Mouse (Mus musculus) spleen, adult 2 months (tissue): ENCODE data around the gene Apbb2. TPM values are rescaled to one million over a fixed set of nuclear protein-coding genes. Genes with fewer than 3 reads are reported as not detected.

Experiments
- DNase-seq, 2 experiments: peaks; one replicate each; pipeline versions ENCODE4 v3.0.0 to v3.0.0-alpha.2; 2012 to 2021; ENCODE audit warnings: low spot score in 2 of 2, low read depth in 1 of 2
- H3K27ac ChIP-seq: fragments of 200-500 bp; 2 replicates; pipeline ENCODE4 v1.5.1; 2012; ENCODE audit warnings: low read length, inconsistent platforms; ENCODE audit not compliant: insufficient read depth
- H3K27me3 ChIP-seq: fragments of 200-500 bp; 2 replicates; pipeline ENCODE4 v1.6.1; 2012; ENCODE audit warnings: mild to moderate bottlenecking, moderate library complexity, low read length, inconsistent platforms; ENCODE audit not compliant: control insufficient read depth, insufficient read depth
- H3K36me3 ChIP-seq: fragments of 200-500 bp; 2 replicates; pipeline ENCODE4 v1.6.1; 2012; ENCODE audit warnings: mild to moderate bottlenecking, low read length, inconsistent platforms; ENCODE audit not compliant: control insufficient read depth, insufficient read depth
- H3K4me1 ChIP-seq: fragments of 200-500 bp; 2 replicates; pipeline ENCODE4 v1.6.1; 2011; ENCODE audit warnings: inconsistent platforms; ENCODE audit not compliant: control insufficient read depth, insufficient read depth, insufficient read length
- H3K4me3 ChIP-seq: fragments of 200-500 bp; 2 replicates; pipeline ENCODE4 v1.5.1; 2011; ENCODE audit warnings: mild to moderate bottlenecking, inconsistent platforms; ENCODE audit not compliant: insufficient read depth, insufficient read length; ENCODE audit errors: extremely low read depth
- CTCF ChIP-seq: fragments of 200-500 bp; IDR thresholded peaks from 2 replicates; pipeline ENCODE4 v1.5.1; 2011; ENCODE audit warnings: mild to moderate bottlenecking, inconsistent platforms; ENCODE audit not compliant: insufficient read depth, insufficient read length, insufficient replicate concordance; ENCODE audit errors: extremely low read depth
- POLR2A ChIP-seq: fragments of 200-500 bp; IDR thresholded peaks from 2 replicates; pipeline ENCODE4 v1.6.1; 2011; ENCODE audit warnings: low read depth, low read length, inconsistent platforms
- WGBS: fragments of 180-500 bp; shearing (Covaris S2); methylation state at CpG from one replicate; pipeline ENCODE4 v1.1.7; 2018; 5-methylcytosine and 5-hydroxymethylcytosine counted together
- polyA plus RNA-seq: library from polyadenylated mRNA; depleted of rRNA; stranded (reverse); fragments of >200 nt; gene quantifications from 2 replicates; pipeline ENCODE4 v1.2.3, GENCODE M21; 2012

Apbb2 gene
- polyA plus RNA-seq, 1 experiment = 2.6 TPM

- Histone ChIP-seq H3K27ac (no peak overlapping the region), H3K4me3 (no peak overlapping the region), H3K36me3 (no peaks in the 10 kb centered on the region), H3K4me1 (no peaks in the 10 kb centered on the region), H3K27me3 (no peaks in the 10 kb centered on the region)
- DNase-seq = no peak
- TF ChIP-seq POLR2A (no peak), CTCF (no peak)
- WGBS = 81% methylated on average over 15 of the region's 15 CpGs
Observed at GRCm38 (mm10) chr5:66359742-66360423, 258.7 kb downstream of the Apbb2 start.

- 87% methylated on average over 3 of the region's 3 CpGs for WGBS
- TF ChIP-seq POLR2A = no peak
- TF ChIP-seq CTCF = no peak
- H3K4me1 ChIP-seq = no peaks in the 10 kb centered on the region
- H3K36me3 ChIP-seq = no peaks in the 10 kb centered on the region
- H3K27me3 ChIP-seq = no peaks in the 10 kb centered on the region
- no peak overlapping the region for H3K4me3 ChIP-seq
- no peak for DNase-seq
- no peak overlapping the region for H3K27ac ChIP-seq
Observed at GRCm38 (mm10) chr5:66355147-66355546, 263.4 kb downstream of the Apbb2 start.

DNA sequence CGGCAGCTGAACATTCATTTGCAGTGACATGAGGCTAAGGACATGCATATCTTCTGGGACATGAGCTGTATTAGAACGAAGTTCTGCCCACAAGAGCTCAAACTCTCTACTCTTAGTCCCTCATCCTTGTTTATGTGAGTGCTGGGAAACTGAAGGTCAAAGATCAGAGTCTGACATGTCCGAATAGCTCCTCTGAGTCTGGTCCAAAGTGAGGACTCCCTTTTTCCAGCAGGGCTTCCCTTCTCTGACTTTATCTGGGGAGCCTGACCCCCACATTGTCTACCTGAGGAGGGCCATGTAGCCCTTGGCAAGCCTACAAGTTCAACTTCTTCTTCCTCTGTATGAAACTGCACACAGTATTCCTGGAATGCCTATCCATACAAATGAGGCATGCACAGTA lies 264.7 kb downstream of the Apbb2 start:
- H3K27me3 ChIP-seq = no peaks in the 10 kb centered on the region
- 93% methylated on average over 3 of the region's 3 CpGs for WGBS
- no peak overlapping the region for H3K4me3 ChIP-seq
- no peaks in the 10 kb centered on the region for H3K36me3 ChIP-seq
- TF ChIP-seq POLR2A = no peak
- no peak for TF ChIP-seq CTCF
- H3K4me1 ChIP-seq = no peaks in the 10 kb centered on the region
- H3K27ac ChIP-seq = no peak overlapping the region
- no peak for DNase-seq

DNA sequence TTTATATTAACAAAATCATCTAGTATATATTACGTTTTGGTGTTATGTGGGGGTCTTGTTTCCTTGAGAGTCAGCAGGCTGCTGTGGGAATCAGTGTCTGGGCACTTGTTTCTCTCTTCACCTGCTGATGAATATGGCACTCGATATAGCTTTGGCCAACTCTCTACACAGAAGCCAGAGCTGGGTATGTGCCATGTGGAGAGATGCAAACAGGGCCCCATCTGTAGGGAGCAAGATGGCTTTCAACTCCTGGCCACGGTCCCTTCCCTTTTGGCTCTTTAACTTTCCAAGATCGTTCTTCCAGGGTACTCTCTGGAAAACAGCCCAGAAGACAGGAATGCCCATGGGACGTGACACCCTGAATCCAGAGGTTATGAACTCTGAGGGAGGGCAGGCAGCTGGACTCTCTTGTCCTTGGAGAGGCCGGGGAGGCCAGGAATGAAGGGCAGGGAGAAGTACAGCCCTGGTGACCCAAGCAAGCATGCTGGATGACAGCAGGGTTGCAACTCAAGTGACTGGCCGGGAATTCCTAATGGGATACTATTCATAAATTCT lies 266.7 kb downstream of the Apbb2 start:
- no peak overlapping the region for H3K27ac ChIP-seq
- WGBS = 88% methylated on average over 7 of the region's 7 CpGs

DNA sequence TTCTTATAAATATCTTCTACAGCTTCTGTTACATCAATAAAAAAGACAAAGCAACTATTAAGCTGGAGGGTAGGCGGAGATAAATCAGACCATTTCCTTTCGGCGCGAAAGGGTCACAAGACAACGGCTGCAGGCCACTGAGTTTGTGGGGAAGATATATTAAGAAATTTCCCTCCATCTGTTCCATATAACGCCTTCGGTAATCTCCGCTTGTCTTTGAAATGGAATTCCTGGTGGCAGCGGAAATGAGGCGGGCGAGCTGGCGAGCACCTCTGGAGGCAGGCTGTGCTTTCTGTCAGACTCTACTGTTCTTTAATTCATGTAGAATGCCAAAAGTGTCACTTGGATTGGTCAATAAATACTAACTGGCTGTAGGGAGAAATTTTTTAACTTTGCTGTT lies 267.5 kb downstream of the Apbb2 start:
- H3K27ac ChIP-seq = no peak overlapping the region
- WGBS = 92% methylated on average over 12 of the region's 12 CpGs
- TF ChIP-seq POLR2A = no peak
- TF ChIP-seq CTCF = no peak

More for the DNA sequence above, 266.7 kb downstream of the Apbb2 start:
- Histone ChIP-seq H3K4me1 (peaks cover 2% of the 10 kb centered on the region; the same call in 1 of the 2 replicates), H3K36me3 (no peaks in the 10 kb centered on the region), H3K4me3 (no peak overlapping the region), H3K27me3 (no peaks in the 10 kb centered on the region)
- TF ChIP-seq POLR2A (no peak), CTCF (no peak)
- DNase-seq = no peak

GRCm38 (mm10) chr5:66350611-66351010 lies 268.0 kb downstream of the Apbb2 start:
- H3K4me1 ChIP-seq = peaks cover 2% of the 10 kb centered on the region; the same call in 1 of the 2 replicates
- no peak for DNase-seq
- no peak for TF ChIP-seq CTCF
- no peaks in the 10 kb centered on the region for H3K27me3 ChIP-seq
- no peaks in the 10 kb centered on the region for H3K36me3 ChIP-seq
- WGBS = 89% methylated on average over 6 of the region's 6 CpGs
- no peak overlapping the region for H3K27ac ChIP-seq
- H3K4me3 ChIP-seq = no peak overlapping the region

More for the DNA sequence above, 267.5 kb downstream of the Apbb2 start:
- Histone ChIP-seq H3K36me3 (no peaks in the 10 kb centered on the region), H3K4me3 (no peak overlapping the region), H3K27me3 (no peaks in the 10 kb centered on the region), H3K4me1 (peaks cover 2% of the 10 kb centered on the region; the same call in 1 of the 2 replicates)
- DNase-seq = no peak

DNA sequence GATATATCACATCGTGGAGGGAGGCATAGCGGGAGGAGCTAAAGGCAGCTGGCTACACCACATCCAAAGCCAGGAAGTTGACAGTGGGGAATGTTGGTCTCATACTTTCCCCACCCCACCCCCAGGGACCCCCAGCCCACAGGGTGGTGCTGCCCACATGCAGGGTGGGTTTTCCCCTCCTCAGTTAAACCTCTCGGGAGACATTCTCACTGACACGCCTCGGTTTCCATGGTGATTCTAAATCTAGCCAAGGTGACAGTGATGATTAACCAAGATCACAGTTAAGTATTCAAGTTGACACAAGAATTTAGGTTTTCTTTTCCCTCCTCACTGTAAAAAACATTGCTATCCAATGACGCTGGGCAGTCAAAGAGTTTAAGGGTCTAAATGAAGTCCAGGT lies 270.2 kb downstream of the Apbb2 start:
- H3K36me3 ChIP-seq = no peaks in the 10 kb centered on the region
- WGBS = 53% methylated on average over 6 of the region's 6 CpGs
- H3K27me3 ChIP-seq = no peaks in the 10 kb centered on the region
- TF ChIP-seq CTCF (no peak), POLR2A (no peak)
- H3K4me1 ChIP-seq = peaks cover 2% of the 10 kb centered on the region; the same call in 1 of the 2 replicates
- no peak overlapping the region for H3K27ac ChIP-seq
- no peak overlapping the region for H3K4me3 ChIP-seq
- no peak for DNase-seq
